Mouse (Mus musculus): Measurements from ENCODE around the gene Efl1. TPM values are rescaled to one million over a fixed set of nuclear protein-coding genes. Genes with fewer than 3 reads are reported as not detected.
"Not testable (repeated sequence)": the region's sequence is repeated elsewhere in the genome, so short reads cannot be mapped to it uniquely, and the experiment has no call there.

The Efl1 gene
- total RNA-seq, 2 experiments from 2014 or later = 11.1 to 11.9 TPM

- DNase-seq = peak; percentile 16 to 45
- intact Hi-C loops (cut with DNase I) = no loop called here
Observed at GRCm38 (mm10) chr7:82752171-82753085, 104.0 kb downstream of the Efl1 start.

- DNase-seq = no peak
- intact Hi-C loops (cut with DNase I) = no loop called here
Observed at GRCm38 (mm10) chr7:82755602-82756155, 107.3 kb downstream of the Efl1 start.

- intact Hi-C loops (cut with DNase I) = no loop called here
- DNase-seq = no peak
Observed at GRCm38 (mm10) chr7:82758521-82758920, 110.1 kb downstream of the Efl1 start.

GRCm38 (mm10) chr7:82759091-82759490 lies 110.7 kb downstream of the Efl1 start:
- no peak for DNase-seq
- intact Hi-C loops (cut with DNase I) = no loop called here

- DNase-seq = no peak
- intact Hi-C loops (cut with DNase I) = no loop called here
Observed at GRCm38 (mm10) chr7:82764951-82765350, 116.5 kb downstream of the Efl1 start.

GRCm38 (mm10) chr7:82766623-82767022 lies 118.2 kb downstream of the Efl1 start:
- DNase-seq = no peak
- intact Hi-C loops (cut with DNase I) = no loop called here

GRCm38 (mm10) chr7:82770207-82770606 lies 121.8 kb downstream of the Efl1 start:
- intact Hi-C loops (cut with DNase I) = no loop called here
- no peak for DNase-seq

- intact Hi-C loops (cut with DNase I); DNase-seq: not testable (repeated sequence)
Observed at GRCm38 (mm10) chr7:82770957-82771660, 122.7 kb downstream of the Efl1 start.

- intact Hi-C loops (cut with DNase I) = not testable (repeated sequence)
Observed at GRCm38 (mm10) chr7:82771661-82772021, 123.2 kb downstream of the Efl1 start.

GRCm38 (mm10) chr7:82772481-82772880 lies 124.1 kb downstream of the Efl1 start:
- DNase-seq = peak; percentile 14 to 33
- intact Hi-C loops (cut with DNase I) = no loop called here

More at GRCm38 (mm10) chr7:82771661-82772021, 123.2 kb downstream of the Efl1 start:
- not testable (repeated sequence) for DNase-seq

GRCm38 (mm10) chr7:82773150-82773549 lies 124.7 kb downstream of the Efl1 start:
- intact Hi-C loops (cut with DNase I) = no loop called here
- DNase-seq = no peak

- DNase-seq = no peak
- intact Hi-C loops (cut with DNase I) = no loop called here
Observed at GRCm38 (mm10) chr7:82773884-82774283, 125.5 kb downstream of the Efl1 start.

GRCm38 (mm10) chr7:82775090-82775489 lies 126.7 kb downstream of the Efl1 start:
- intact Hi-C loops (cut with DNase I) = no loop called here
- no peak for DNase-seq

- intact Hi-C loops (cut with DNase I) = no loop called here
- DNase-seq = no peak
Observed at GRCm38 (mm10) chr7:82783071-82783470, 134.7 kb downstream of the Efl1 start.

- DNase-seq = no peak
- intact Hi-C loops (cut with DNase I) = no loop called here
Observed at GRCm38 (mm10) chr7:82783693-82784092, 135.3 kb downstream of the Efl1 start.

GRCm38 (mm10) chr7:82785335-82785934 lies 137.0 kb downstream of the Efl1 start:
- intact Hi-C loops (cut with DNase I) = no loop called here
- DNase-seq = no peak

GRCm38 (mm10) chr7:82785970-82786647 lies 137.7 kb downstream of the Efl1 start:
- intact Hi-C loops (cut with DNase I) = no loop called here
- peak; percentile 11 to 21 for DNase-seq

- DNase-seq = no peak
- intact Hi-C loops (cut with DNase I) = no loop called here
Observed at GRCm38 (mm10) chr7:82792644-82793043, 144.2 kb downstream of the Efl1 start.

- intact Hi-C loops (cut with DNase I) = no loop called here
- DNase-seq = no peak
Observed at GRCm38 (mm10) chr7:82793111-82793510, 144.7 kb downstream of the Efl1 start.

- intact Hi-C loops (cut with DNase I) = no loop called here
- DNase-seq = no peak
Observed at GRCm38 (mm10) chr7:82794542-82794941, 146.1 kb downstream of the Efl1 start.

Data from heart, postnatal 14 days (tissue).